Mouse (Mus musculus) megakaryocyte, adult 5-6 weeks (primary cell): ENCODE measurements around the gene Erbb4. TPM values are rescaled to one million over a fixed set of nuclear protein-coding genes. Genes with fewer than 3 reads are reported as not detected.
A peak's percentile ranks its signal among the peaks of the same experiment; 100 is the strongest.

Experiments
- ATAC-seq: 2 replicates; pipeline ENCODE4 v1.8.0; 2016; ENCODE audit warnings: mild to moderate bottlenecking, inconsistent platforms; ENCODE audit not compliant: poor library complexity, severe bottlenecking
- total RNA-seq, 2 experiments: library from RNA; stranded (forward) in 1 of 2; stranded (reverse) in 1 of 2; fragments of 153-499, 151-499 nt in 1 of 2; fragments of 221-1000, 200-1000 nt in 1 of 2; gene quantifications; 2 replicates each; pipeline versions ENCODE4 v1.2.3 to v1.2.4; 2015 to 2017

The Erbb4 gene
- total RNA-seq, 2 experiments from 2014 or later, result not detected

GRCm38 (mm10) chr1:68872976-68873634, 234.8 kb downstream of the Erbb4 start:
- ATAC-seq, result no peak

DNA sequence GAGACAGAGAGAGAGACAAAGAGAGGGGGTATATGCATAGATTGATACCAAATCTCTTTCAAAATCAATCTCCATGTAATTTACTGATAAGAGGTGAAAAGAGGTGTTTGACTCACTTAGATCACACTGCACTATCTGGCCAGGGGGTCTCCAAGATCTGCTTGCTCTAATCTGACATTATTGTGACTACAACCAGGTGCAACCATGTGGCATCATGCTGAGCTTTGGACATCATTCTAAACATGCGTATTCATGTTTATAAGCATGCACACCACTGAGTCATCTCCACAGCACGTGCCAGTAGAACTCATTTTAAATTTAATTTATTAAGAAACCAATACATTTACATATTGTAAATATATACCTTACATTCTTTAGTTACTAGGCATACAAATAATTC, 247.5 kb downstream of the Erbb4 start:
- no peak for ATAC-seq

- ATAC-seq, result no peak
Observed at GRCm38 (mm10) chr1:68859480-68859879, 248.4 kb downstream of the Erbb4 start.

DNA sequence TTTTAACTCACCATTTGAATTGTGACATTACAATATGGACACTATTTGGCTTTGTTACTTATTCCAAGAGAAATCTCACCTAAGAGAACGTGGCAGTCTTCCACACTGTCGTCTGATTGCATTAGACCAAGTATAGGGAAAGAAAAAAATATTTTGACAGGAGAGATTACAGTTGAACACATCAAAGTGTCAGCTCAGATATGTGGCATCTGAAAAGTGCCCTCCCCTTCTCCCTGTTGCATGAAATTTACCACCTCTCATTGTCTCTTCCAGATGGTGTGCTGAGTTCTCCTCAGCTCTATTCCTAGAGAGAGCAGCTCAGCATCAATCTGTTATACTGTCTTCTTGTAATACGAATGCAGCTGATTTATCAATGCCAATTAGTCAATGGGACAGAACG, 268.5 kb downstream of the Erbb4 start:
- no peak for ATAC-seq

DNA sequence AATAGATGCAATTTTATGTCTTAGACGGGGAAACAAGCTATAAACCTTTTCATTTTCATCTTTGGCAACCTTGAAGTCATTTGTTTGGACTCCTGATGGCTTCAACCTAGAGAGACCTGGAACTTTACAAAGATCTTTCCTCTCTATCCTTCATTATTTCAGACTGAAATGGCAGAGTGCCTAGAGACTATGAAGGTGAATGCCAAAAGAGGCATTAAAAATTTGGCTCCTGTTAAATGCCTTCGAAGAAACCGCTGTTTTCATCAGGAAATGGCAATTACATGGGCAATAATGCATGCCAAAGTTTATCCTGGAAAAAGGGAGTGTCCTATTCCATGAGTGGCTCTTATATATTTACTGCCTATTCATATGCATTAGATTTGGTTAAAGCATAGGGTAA, 273.2 kb downstream of the Erbb4 start:
- no peak for ATAC-seq

DNA sequence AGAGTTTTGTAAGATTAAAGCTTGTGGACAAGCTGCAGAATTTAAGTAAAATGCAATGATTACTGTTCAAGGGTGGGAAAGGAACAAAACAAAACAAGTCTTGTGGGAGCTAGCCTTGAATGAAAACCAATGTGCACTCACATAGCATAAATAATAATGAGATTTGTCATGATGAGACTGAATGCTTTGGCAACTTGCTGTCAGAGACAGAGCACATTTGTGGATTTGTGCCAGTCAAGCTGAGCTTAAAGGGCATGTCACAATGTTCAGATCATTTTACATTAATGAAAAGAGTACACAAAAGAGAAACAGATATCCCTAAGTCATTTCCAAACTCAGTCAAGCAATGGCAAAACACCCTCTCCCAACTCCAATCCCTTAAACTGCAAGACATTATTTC, 275.8 kb downstream of the Erbb4 start:
- no peak for ATAC-seq

GRCm38 (mm10) chr1:68831575-68831974, 276.3 kb downstream of the Erbb4 start:
- no peak for ATAC-seq

DNA sequence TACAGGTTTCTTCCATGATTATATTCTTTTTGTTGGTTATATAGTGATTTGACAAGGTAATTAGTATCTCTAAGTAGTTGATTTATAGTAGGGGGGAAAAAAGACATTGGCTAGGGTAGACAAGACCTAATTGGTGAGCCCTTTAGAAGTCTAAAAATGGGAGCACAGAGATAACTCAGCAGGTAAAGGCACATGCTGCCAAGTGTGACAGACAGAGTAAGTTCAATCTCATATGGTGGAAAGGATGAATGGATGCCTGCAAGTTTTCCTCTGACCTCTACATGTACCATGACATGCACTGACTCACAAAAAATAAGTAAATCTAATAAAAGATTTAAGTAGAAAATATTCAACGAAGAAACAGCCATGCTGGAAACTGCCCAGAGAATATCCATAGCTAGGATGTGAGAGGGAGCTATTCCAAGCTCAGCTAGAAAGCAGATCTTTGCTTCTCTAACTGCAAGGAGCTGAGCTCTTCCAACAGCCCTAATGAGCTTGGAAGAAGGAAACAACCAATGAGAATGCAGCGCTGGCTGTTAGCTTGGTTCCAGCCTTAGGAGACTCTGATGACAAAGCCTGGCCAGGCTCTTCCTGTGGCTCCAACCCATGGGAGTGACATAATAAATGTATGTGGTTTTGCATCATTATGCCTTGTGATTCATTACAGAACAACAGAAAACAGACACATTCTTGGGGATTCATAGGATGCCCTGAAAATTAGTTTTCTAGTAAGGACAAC, 277.2 kb downstream of the Erbb4 start:
- ATAC-seq, result no peak

DNA sequence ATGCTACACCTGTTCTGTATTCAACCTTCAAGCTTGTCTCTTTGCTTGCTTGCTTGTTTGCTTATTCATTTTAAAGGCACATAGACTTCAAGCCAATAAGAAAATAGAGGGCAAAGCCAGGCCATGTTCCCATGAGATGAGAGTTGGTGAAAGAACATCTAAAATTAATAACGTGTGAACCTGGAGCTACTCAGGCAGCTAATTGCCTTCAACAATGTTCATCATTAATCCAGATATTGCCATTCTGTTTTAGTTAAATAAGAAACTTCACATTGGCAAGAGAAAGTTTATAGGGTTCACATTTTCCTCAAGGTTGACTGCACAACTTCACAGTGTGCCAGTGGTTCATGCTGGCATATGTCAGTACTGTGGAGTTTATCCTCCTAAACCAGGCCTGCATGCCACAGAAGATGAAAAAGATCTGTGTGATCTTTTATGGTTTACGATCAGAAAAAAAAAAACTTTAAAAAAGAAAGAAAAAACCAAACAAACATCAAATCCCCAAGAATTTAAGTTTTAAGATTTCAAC, 284.7 kb downstream of the Erbb4 start:
- ATAC-seq, result no peak

- ATAC-seq, result no peak
Observed at GRCm38 (mm10) chr1:68806711-68807110, 301.1 kb downstream of the Erbb4 start.

GRCm38 (mm10) chr1:68787409-68788015, 320.3 kb downstream of the Erbb4 start:
- no peak for ATAC-seq

DNA sequence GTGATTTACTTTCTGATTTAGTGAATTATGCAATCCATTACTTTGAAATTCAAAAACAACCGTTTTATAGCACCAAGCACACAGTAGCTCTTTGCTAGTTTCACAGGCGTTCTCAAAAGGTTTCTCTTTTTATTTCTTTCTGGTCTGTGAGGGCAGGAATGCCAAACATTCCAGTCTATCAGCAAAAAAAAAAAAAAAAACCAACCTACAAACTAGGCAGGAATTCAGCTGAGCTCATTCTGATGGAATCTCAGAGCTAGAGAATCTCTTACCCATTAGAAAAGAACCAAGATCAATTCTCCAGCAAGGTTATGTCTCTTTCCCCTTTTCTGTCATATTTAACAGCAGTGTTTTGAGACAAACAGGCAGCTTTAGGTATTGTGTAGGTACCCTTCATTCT, 327.2 kb downstream of the Erbb4 start:
- no peak for ATAC-seq

DNA sequence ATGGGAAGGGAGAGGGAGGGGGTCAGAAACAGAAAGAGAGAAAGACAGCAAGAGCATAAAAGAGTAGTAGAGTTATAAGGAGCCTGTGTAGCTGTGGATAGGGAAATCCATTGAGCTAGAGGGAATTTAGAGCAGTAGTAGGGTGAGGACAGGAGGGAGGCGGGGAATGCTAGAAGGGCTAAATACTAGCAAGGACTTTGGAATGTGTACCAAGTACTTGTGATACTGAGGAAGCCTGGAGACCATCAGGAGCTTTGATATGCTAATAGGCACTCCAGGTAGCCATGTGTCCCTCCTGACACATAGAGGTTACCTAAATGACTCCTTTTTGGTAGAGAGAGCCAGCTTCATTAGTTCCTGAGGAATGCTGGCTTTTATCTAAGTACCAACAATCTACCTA, 327.8 kb downstream of the Erbb4 start:
- ATAC-seq, result no peak

DNA sequence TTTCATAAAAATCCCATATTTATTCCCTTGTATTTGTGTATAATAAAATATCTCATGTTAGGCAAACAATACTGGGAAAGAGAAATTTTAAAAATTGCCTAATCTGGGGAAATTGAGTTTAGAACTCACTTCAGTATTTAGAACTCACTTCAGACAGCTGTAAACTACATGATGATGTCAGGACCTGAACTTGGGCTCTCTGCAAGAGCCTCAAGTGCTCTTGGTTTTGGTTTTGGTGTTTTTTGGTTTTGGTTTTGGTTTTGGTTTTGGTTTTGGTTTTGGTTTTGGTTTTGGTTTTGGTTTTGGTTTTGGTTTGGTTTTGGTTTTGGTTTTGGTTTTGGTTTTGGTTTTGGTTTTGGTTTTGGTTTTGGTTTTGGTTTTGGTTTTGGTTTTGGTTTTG, 341.8 kb downstream of the Erbb4 start:
- 0 out of 2 replicates have a peak, but pooled peaks have one; percentile 35 for ATAC-seq

DNA sequence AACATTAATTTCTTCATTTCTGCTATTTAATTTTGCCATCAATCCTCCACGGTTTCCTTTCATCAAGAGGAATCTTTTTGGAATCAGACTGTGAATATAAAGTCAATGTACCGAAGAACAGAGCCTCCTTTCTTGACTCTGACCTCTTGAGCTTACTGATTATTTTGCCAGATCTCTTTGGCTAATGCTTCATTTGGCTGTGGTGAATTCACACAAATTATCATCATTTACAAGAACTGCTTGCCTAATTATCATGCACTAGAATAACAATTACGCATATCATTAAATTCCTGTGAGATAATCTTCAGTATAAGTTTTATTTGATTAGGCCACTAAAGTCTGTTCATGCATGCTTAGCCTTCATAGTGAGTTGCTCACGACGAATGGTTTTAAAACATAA, 345.4 kb downstream of the Erbb4 start:
- no peak for ATAC-seq

DNA sequence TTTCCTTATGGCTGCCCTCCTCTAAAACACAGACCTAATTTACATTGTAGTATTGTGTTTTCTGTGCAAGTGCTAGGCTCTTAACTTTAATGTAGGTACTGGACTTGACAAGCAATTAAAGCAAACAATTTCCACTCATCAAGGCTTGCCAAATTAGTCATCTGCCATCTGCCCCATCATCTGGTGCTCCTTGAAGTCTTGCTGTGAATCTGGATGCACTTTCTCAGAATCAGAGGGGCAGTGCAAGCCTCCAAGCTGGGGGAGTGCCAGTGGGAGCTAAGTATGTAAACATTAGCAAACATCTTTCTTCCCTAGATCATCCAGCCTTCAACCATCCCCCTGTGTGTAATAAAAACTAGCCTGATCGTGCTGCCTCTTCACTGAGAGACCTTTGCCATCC, 358.9 kb downstream of the Erbb4 start:
- ATAC-seq, result no peak

- no peak for ATAC-seq
Observed at GRCm38 (mm10) chr1:68681478-68681877, 426.4 kb downstream of the Erbb4 start.

GRCm38 (mm10) chr1:68674667-68675066, 433.2 kb downstream of the Erbb4 start:
- ATAC-seq, result no peak

DNA sequence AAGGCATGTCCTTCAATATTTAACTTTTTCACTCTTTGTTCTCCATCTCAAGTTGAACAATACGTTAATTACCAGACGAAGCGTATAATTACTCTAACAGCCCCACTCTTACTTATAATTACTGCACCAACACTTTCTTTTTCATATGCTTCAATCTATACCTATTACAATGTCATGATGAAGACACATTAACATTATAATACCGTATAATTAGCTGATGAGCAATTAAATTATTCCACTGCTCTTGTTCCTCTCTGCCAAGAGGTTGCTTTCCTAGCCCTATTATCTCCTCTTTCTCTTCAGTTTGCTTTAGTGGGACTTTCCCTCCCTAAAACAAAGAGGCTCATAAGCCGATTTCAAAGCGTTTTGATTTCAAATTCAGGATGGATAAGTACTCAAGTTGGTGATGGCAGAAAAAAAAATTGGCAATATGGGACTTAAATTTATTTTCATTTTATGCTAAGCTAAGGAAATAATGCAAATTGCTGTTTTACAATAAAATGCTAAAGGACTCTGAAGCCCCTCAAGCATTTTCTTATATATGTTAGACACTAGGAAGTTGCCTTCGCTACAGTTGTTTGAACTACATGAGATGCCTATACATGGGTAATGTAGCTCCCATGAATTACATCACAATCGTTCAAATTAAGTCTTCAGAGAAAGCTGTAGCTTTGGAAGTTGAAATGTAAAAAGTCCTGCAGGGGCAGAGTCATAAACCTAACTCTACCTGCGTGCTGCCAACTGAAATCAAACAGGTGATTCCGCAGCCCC, 440.8 kb downstream of the Erbb4 start:
- ATAC-seq, result no peak

- ATAC-seq, result no peak
Observed at GRCm38 (mm10) chr1:68590475-68590874, 517.4 kb downstream of the Erbb4 start.

DNA sequence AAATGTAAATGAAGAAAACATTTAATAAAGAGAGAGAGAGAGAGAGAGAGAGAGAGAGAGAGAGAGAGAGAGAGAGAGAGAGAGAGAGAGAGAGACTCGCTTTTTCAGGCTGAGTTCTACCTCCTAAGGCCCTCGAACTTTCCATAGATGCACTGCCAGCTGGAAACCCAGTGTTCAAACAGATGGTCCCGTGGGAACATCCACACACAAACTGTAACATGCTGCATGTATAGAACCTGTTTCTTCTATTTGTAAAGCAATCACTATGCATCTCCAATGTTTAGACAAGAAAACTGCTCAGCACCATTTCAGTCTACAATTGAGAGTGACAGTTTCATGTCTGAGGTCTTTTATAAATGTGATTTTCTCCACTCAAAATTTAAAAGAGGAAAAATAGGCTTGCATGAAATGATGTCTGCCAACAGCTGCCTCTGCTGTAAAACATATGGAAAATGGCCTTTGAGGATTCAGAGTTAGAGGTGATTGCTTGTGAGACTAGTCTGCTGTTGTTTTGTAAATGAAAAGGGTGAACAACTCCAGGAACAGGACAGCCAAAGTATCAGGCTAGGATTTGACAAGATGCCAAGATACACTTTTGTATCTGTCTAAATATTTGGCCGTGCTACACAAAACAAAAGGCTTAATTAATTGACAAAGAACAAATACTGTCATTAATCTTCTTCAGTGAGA, 533.9 kb downstream of the Erbb4 start:
- ATAC-seq, result no peak
